Mouse (Mus musculus): ENCODE data around the gene Myo18a.

DNA sequence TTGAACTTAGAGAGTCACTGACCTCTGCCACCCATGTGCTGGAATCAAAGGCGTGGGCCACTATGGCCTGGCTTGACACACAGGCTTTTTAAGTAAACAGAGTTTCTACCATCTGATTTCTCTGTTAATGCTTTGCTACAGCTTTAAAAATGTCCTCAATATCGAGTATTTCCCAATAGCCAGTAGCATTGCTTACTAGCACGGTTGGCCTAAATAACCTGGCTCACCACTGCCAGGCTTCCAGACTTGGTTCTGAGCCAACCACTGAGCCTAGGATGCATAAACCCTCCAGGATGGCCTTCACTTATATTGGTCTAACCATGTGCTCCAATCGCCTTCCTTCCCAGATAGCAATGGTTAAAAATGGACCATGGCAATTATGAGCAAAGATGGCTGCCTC lies 137.7 kb downstream of the Myo18a start:
- TF ChIP-seq CTCF (IDR thresholded peaks at IDR 0.05; ENCODE audit: borderline replicate concordance, extremely low read depth, insufficient read depth, insufficient read length) (no peak), POLR2A (IDR thresholded peaks at IDR 0.05; ENCODE audit: borderline replicate concordance, extremely low read depth, insufficient read depth, insufficient read length, poor library complexity, severe bottlenecking) (no peak)
